Mouse (Mus musculus) forebrain, embryonic 14.5 days (tissue): ENCODE measurements at regions not wholly inside any gene's neighbourhood (a gene's known extent, or its start where the extent isn't known, plus 50 kb on each side); places are given as distances from the start of the nearest gene placed in this dataset.

Source experiments
- ATAC-seq: fragments of 200-750 bp; cut with Nextera tagmentation; 2 replicates; pipeline ENCODE4 v1.8.0; 2017; ENCODE audit warnings: mild to moderate bottlenecking, moderate library complexity
- DNase-seq: peaks from one replicate; pipeline ENCODE4 v3.0.0-alpha.2; 2015; ENCODE audit warnings: low spot score
- H3K27ac ChIP-seq: fragments of 300-500 bp; sonication (generic); 2 replicates; pipeline ENCODE4 v1.5.1; 2014; ENCODE audit warnings: low read depth, mild to moderate bottlenecking, control low read depth, low read length, moderate library complexity
- H3K27me3 ChIP-seq: fragments of 300-500 bp; sonication (generic); replicated peaks from 2 replicates; pipeline ENCODE4 v1.6.1; 2014; ENCODE audit warnings: low read length, control low read depth, mixed read lengths; ENCODE audit not compliant: control insufficient read depth, insufficient read depth
- H3K36me3 ChIP-seq: fragments of 300-500 bp; sonication (generic); 2 replicates; pipeline ENCODE4 v1.6.1; 2014; ENCODE audit warnings: low read length, control low read depth; ENCODE audit not compliant: control insufficient read depth, insufficient read depth
- H3K4me1 ChIP-seq: fragments of 300-500 bp; sonication (generic); 2 replicates; pipeline ENCODE4 v1.6.1; 2014; ENCODE audit warnings: antibody characterized with exemption, low read length, control low read depth; ENCODE audit not compliant: control insufficient read depth, insufficient read depth
- H3K4me2 ChIP-seq: fragments of 300-500 bp; sonication (generic); 2 replicates; pipeline ENCODE4 v1.6.1; 2014; ENCODE audit warnings: mild to moderate bottlenecking, control low read depth, low read length
- H3K4me3 ChIP-seq: fragments of 300-500 bp; sonication (generic); 2 replicates; pipeline ENCODE4 v1.5.1; 2014; ENCODE audit warnings: low read depth, low read length, control low read depth
- H3K9ac ChIP-seq: fragments of 300-500 bp; sonication (generic); 2 replicates; pipeline ENCODE4 v1.6.1; 2014; ENCODE audit warnings: mild to moderate bottlenecking, low read length, control low read depth, moderate library complexity
- H3K9me3 ChIP-seq: fragments of 300-500 bp; sonication (generic); replicated peaks from 2 replicates; pipeline ENCODE4 v1.6.1; 2016; ENCODE audit warnings: low read length, control low read depth, mixed read lengths; ENCODE audit not compliant: control insufficient read depth
- WGBS: fragments of 180-500 bp; shearing (Covaris S2); extraction: QIAGEN DNeasy Blood & Tissue Kit; methylation state at CpG from one replicate; pipeline ENCODE4 v1.1.7; 2014; 5-methylcytosine and 5-hydroxymethylcytosine counted together

DNA sequence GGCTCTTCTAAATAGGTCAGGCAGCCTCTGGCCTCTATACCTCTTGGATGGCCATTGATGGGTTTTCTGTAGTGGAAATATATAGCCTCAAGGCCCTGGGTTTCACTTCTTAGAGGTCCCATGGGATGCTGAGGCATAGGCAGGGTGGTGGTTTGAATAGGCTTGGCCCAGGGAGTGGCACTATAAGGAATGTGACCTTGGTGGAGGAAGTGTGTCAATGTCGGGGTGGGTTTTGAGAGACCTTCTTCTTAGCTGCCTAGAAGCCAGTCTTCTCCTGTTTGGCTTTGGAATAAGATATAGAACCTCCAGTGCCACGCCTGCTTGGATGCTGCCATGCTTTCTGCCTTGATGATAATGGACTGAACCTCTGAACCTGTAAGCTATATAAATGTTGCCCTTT is 59.5 kb upstream of the Hpcal1 start:
- Histone ChIP-seq H3K4me2 (no peak overlapping the region), H3K27ac (no peak overlapping the region), H3K9ac (no peak overlapping the region), H3K36me3 (no peaks in the 10 kb centered on the region), H3K4me3 (no peak overlapping the region), H3K27me3 (no peaks in the 10 kb centered on the region), H3K9me3 (no peaks in the 10 kb centered on the region), H3K4me1 (no peaks in the 10 kb centered on the region; the same call in 1 of the 2 replicates)
- WGBS, result 95% methylated on average over 2 of the region's 2 CpGs
- ATAC-seq, result no peak
- no peak for DNase-seq

DNA sequence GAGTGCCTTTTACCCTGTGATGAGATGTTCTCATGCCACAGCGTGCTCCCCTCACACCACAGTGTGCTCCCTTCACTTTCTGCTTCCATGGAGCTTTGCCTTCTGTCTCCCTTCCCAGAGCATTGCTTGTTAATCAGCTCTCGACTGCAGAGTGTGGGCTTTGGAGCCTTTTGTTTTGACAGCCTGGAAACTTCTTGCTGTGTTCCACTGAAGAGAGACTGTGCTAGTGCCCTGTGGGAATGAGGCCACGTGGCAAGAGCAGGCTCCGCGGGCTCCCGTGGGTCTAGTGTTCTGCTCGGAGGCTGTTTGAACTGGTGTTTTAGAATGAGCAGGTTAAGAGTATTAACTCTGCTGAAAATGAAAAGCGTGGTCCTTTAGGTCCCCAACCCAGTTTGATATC is 54.5 kb upstream of the Hpcal1 start:
- H3K4me3 ChIP-seq, result no peak overlapping the region
- no peak overlapping the region for H3K27ac ChIP-seq
- no peaks in the 10 kb centered on the region for H3K9me3 ChIP-seq
- no peaks in the 10 kb centered on the region; the same call in 1 of the 2 replicates for H3K4me1 ChIP-seq
- DNase-seq (peak; percentile 15), ATAC-seq (no peak)
- no peak overlapping the region for H3K9ac ChIP-seq
- H3K36me3 ChIP-seq, result no peaks in the 10 kb centered on the region
- H3K4me2 ChIP-seq, result no peak overlapping the region
- no peaks in the 10 kb centered on the region for H3K27me3 ChIP-seq
- 51% methylated on average over 8 of the region's 8 CpGs for WGBS

GRCm38 (mm10) chr12:17636590-17636989 is 54.1 kb upstream of the Hpcal1 start:
- ATAC-seq (no peak), DNase-seq (peak; percentile 19)
- H3K4me2 ChIP-seq, result no peak overlapping the region
- no peak overlapping the region for H3K4me3 ChIP-seq
- H3K27ac ChIP-seq, result no peak overlapping the region
- H3K9ac ChIP-seq, result no peak overlapping the region
- no peaks in the 10 kb centered on the region; the same call in 1 of the 2 replicates for H3K4me1 ChIP-seq
- no peaks in the 10 kb centered on the region for H3K27me3 ChIP-seq
- H3K9me3 ChIP-seq, result no peaks in the 10 kb centered on the region
- H3K36me3 ChIP-seq, result no peaks in the 10 kb centered on the region
- 58% methylated on average over 6 of the region's 6 CpGs for WGBS
